Mouse (Mus musculus) limb, embryonic 15.5 days (tissue): ENCODE measurements around the gene Rnf126. TPM values are rescaled to one million over a fixed set of nuclear protein-coding genes. Genes with fewer than 3 reads are reported as not detected.

ENCODE experiments used
- ATAC-seq: fragments of 200-750 bp; cut with Nextera tagmentation; 2 replicates; pipeline ENCODE4 v1.8.0; 2017; ENCODE audit warnings: low read depth, moderate TSS enrichment; ENCODE audit not compliant: insufficient number of reproducible peaks, low FRiP score, low TSS enrichment
- H3K27ac ChIP-seq: fragments of 300-500 bp; sonication (generic); 2 replicates; pipeline ENCODE4 v1.5.1; 2015; ENCODE audit warnings: moderate library complexity, mild to moderate bottlenecking, inconsistent platforms
- H3K27me3 ChIP-seq: fragments of 300-500 bp; sonication (generic); 2 replicates; pipeline ENCODE4 v1.6.1; 2015; ENCODE audit warnings: inconsistent platforms
- H3K36me3 ChIP-seq: fragments of 300-500 bp; sonication (generic); 2 replicates; pipeline ENCODE4 v1.6.1; 2015; ENCODE audit warnings: inconsistent platforms
- H3K4me1 ChIP-seq: fragments of 300-500 bp; sonication (generic); 2 replicates; pipeline ENCODE4 v1.6.1; 2015; ENCODE audit warnings: inconsistent platforms
- H3K4me2 ChIP-seq: fragments of 300-500 bp; sonication (generic); 2 replicates; pipeline ENCODE4 v1.6.1; 2015; ENCODE audit warnings: mild to moderate bottlenecking, inconsistent platforms
- H3K4me3 ChIP-seq: fragments of 300-500 bp; sonication (generic); 2 replicates; pipeline ENCODE4 v1.5.1; 2015; ENCODE audit warnings: mild to moderate bottlenecking, inconsistent platforms
- H3K9ac ChIP-seq: fragments of 300-500 bp; sonication (generic); 2 replicates; pipeline ENCODE4 v1.6.1; 2015; ENCODE audit warnings: inconsistent platforms
- H3K9me3 ChIP-seq: fragments of 300-500 bp; sonication (generic); 2 replicates; pipeline ENCODE4 v1.6.1; 2016; ENCODE audit warnings: inconsistent platforms
- WGBS: fragments of 180-500 bp; shearing (Covaris S2); methylation state at CpG from one replicate; pipeline ENCODE4 v1.1.7; 2015; 5-methylcytosine and 5-hydroxymethylcytosine counted together
- polyA plus RNA-seq: library from polyadenylated mRNA; unstranded; fragments of >200 nt; fragmentation: Nextera tagmentation; extraction: Ambion mirVana; gene quantifications from 2 replicates; pipeline ENCODE4 v1.2.1, GENCODE M21; 2015

Gene Rnf126
- polyA plus RNA-seq, 1 experiment from 2014 or later = 93.2 TPM

DNA sequence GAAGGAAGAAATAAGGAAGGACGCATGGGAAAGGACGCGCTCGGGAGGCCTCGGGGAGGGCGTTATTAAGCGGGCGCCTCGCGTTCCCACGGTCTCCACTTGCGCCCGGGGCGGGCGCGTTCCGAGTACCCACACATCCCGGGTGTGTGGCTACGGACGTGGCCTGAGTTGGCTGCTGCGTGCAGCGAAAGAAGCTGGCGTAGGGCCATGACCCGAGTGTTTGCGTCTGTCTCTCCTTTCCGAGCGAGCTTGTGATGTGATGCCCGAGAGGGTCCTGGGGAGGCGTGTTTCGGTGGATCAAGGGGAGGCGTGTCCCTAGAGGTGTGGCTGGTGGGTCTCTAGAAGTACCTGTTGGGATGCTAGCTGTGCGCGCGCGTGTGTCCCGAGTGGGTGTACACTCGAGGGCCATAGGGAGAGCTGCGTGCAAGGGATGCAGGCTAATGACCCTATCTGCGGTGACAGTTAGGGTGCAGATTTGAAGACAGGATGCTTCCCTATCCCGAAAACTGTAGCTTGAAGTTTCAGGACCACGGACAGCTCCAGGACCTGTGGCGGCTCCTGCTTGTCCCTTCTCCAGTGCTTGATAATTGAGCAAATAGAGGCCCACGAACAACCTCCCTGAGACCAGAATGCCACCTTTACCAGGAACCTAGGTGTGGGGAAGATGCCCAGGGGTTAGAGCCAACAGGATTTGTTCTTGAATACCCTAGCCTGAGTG lies 49.0 kb downstream of the Rnf126 start:
- Histone ChIP-seq H3K4me2 (peak overlapping the region; percentile 97), H3K4me1 (peaks cover 18% of the 10 kb centered on the region), H3K27me3 (peaks cover 74% of the 10 kb centered on the region), H3K9me3 (no peaks in the 10 kb centered on the region), H3K36me3 (no peaks in the 10 kb centered on the region), H3K27ac (no peak overlapping the region), H3K4me3 (peak overlapping the region; percentile 54), H3K9ac (no peak overlapping the region)
- ATAC-seq = no peak
- WGBS = 5% methylated on average over 43 of the region's 43 CpGs

DNA sequence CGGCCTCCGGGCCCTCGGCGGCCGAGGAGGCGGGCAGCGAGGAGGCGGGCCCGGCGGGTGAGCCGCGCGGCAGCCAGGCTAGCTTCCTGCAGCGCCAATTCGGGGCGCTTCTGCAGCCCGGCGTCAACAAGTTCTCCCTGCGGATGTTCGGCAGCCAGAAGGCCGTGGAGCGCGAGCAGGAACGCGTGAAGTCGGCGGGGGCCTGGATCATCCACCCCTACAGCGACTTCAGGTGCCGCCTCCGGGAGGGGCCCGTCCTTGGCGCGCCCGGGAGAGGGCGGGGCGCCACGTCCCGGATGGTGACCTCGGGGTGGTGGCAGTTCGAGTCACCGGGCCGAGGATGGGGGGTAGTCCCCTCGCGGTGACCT lies 49.8 kb downstream of the Rnf126 start:
- H3K27ac ChIP-seq = no peak overlapping the region
- WGBS = 1% methylated on average over 37 of the region's 44 CpGs
- H3K4me1 ChIP-seq = peaks cover 18% of the 10 kb centered on the region
- no peak for ATAC-seq
- no peaks in the 10 kb centered on the region for H3K9me3 ChIP-seq
- peaks cover 72% of the 10 kb centered on the region for H3K27me3 ChIP-seq
- peak overlapping the region; percentile 54 for H3K4me3 ChIP-seq
- H3K9ac ChIP-seq = no peak overlapping the region
- H3K36me3 ChIP-seq = peaks cover 2% of the 10 kb centered on the region
- H3K4me2 ChIP-seq = peak overlapping the region; percentile 97

DNA sequence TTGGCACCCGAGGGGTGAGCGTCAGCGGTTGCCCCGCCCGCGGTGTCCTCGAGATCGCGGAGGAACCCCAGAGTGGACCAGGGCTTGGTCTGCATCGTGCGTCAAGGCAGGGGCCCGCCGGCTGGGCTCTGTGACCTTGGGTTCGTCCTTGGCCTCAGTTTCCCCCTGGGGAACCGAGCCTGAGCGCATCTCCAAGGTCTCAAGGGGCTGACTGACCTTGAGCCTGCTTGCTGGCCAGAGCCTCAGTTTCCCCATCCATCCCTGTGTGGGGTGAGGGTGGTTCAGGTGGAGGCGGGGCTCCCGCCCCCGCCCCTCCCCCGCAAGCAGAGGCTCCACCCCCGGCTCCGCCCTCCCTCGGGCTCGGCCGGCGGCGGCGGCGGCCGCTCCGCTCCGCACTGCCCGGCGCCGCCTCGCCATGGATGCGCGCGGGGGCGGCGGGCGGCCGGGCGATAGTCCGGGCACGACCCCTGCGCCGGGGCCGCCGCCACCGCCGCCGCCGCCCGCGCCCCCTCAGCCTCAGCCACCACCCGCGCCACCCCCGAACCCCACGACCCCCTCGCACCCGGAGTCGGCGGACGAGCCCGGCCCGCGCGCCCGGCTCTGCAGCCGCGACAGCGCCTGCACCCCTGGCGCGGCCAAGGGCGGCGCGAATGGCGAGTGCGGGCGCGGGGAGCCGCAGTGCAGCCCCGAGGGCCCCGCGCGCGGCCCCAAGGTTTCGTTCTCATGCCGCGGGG lies 50.3 kb downstream of the Rnf126 start, which contains the start of gene Hcn2:
Hcn2 (plus strand) TSS at position 381 of the 734 bp plus-strand sequence.
- Histone ChIP-seq H3K4me2 (peak within 1 kb of the TSS; percentile 97), H3K27me3 (peaks cover 70% of the 10 kb centered on the region), H3K9me3 (no peaks in the 10 kb centered on the region), H3K4me3 (peak within 1 kb of the TSS; percentile 54), H3K4me1 (peaks cover 18% of the 10 kb centered on the region), H3K9ac (no peak within 1 kb of the TSS), H3K27ac (no peak within 1 kb of the TSS), H3K36me3 (peaks cover 8% of the 10 kb centered on the region)
- WGBS = 3% methylated on average over 70 of the region's 91 CpGs
- ATAC-seq = no peak

DNA sequence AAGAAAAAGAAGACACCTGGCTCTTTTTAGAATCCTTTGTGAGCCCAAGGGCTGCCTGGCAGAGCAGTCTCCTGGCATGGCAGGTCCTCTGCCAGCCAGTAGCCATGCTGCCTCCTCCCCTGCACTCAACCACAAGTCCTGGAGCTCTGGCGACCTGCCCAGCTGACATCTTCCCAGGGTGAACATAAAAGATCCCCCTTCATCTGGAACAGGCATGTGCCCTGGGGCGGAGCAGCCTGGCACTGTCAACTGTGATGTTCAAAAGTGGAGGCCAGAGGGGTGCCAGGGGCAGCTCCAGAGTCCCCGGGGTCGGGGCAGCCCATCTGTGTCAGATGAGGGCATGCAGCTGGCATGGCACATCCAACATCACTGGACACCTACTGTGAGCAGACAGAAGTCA lies 51.8 kb downstream of the Rnf126 start:
- WGBS = 60% methylated on average over 4 of the region's 4 CpGs
- H3K27me3 ChIP-seq = peaks cover 67% of the 10 kb centered on the region
- no peak overlapping the region for H3K9ac ChIP-seq
- ATAC-seq = no peak
- H3K4me2 ChIP-seq = no peak overlapping the region
- peaks cover 22% of the 10 kb centered on the region for H3K36me3 ChIP-seq
- peaks cover 18% of the 10 kb centered on the region for H3K4me1 ChIP-seq
- H3K27ac ChIP-seq = no peak overlapping the region
- no peaks in the 10 kb centered on the region for H3K9me3 ChIP-seq
- no peak overlapping the region for H3K4me3 ChIP-seq

DNA sequence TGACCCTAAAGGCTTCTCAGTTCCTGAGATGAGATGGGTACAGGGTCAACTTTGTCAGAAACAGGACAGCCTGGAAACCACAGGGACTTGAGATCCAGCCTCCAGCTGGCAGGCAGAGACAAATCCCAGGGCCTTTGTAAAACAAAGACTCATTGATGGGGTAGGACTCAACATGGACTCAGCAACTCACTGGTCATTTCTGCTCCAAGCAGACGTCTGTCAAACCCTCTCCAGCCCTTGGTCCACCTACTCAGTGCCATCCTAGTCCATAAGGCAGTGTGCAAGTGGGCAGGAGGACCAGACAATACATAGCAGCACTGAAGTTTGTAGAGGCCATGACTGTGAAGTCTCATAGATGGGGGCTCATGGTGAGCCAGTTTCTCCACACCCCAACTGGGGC lies 53.6 kb downstream of the Rnf126 start:
- H3K27me3 ChIP-seq = peaks cover 50% of the 10 kb centered on the region
- 28% methylated on average over 1 of the region's 1 CpGs for WGBS
- H3K36me3 ChIP-seq = peaks cover 37% of the 10 kb centered on the region
- no peak for ATAC-seq
- no peak overlapping the region for H3K9ac ChIP-seq
- no peak overlapping the region for H3K27ac ChIP-seq
- peaks cover 22% of the 10 kb centered on the region for H3K4me1 ChIP-seq
- H3K4me3 ChIP-seq = no peak overlapping the region
- H3K4me2 ChIP-seq = no peak overlapping the region
- H3K9me3 ChIP-seq = no peaks in the 10 kb centered on the region

DNA sequence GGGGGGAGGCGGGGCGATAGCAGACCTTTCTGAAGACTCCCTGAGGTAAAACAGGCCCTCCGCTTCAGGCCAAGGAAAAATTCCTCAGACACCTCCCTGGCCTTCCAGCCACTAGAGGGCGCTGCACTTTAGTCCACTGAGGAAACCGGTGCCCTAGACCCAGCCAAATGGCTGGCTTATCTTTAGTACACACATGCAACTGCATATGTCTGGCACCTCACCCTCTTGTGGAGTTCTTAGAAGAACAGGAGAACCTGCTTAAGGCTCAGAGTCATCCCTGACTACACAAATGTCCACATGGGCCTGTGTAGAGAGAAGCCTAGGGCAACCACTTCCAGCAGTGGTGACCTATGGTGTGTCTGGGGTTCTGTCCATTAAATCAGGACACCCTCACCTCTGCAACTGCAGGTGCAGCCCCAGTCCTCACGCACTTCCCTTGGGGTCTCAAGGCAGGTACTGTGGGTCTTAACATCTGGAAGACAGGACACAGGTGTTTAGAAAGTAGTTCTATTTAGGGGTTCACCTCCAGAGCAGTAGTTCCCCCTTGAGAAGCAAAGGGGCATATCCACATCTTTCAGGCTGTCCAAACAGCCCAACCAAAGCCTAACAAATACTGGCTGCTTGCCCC lies 54.1 kb downstream of the Rnf126 start:
- Histone ChIP-seq H3K4me3 (no peak overlapping the region), H3K9ac (no peak overlapping the region), H3K27me3 (peaks cover 45% of the 10 kb centered on the region), H3K27ac (no peak overlapping the region), H3K36me3 (peaks cover 38% of the 10 kb centered on the region), H3K4me2 (no peak overlapping the region), H3K9me3 (no peaks in the 10 kb centered on the region), H3K4me1 (peaks cover 19% of the 10 kb centered on the region)
- WGBS = 25% methylated on average over 4 of the region's 6 CpGs
- ATAC-seq = no peak

DNA sequence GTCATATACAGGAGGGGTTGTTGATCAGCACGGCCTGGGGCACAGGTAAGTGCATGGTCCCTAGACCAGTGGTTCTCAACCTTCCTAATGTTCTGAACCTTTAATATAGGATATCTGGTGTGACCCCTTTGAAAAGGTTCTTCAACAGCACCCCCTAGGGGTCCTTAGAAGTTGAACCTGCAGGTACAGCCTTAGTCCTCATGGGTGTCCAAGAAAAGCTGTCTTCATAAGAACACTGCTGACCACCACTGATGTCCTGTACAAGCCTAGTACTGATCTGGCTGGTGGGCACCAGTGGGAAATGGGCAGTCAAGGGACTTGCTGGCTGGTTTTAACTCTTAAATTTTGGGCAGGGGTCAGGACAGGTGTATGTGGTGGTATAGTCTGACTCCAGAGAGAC lies 54.7 kb downstream of the Rnf126 start:
- WGBS = 88% methylated on average over 1 of the region's 1 CpGs
- H3K9me3 ChIP-seq = no peaks in the 10 kb centered on the region
- H3K36me3 ChIP-seq = peaks cover 43% of the 10 kb centered on the region
- no peak overlapping the region for H3K9ac ChIP-seq
- ATAC-seq = no peak
- no peak overlapping the region for H3K4me2 ChIP-seq
- no peak overlapping the region for H3K27ac ChIP-seq
- H3K4me3 ChIP-seq = no peak overlapping the region
- peaks cover 39% of the 10 kb centered on the region for H3K27me3 ChIP-seq
- H3K4me1 ChIP-seq = peaks cover 17% of the 10 kb centered on the region

DNA sequence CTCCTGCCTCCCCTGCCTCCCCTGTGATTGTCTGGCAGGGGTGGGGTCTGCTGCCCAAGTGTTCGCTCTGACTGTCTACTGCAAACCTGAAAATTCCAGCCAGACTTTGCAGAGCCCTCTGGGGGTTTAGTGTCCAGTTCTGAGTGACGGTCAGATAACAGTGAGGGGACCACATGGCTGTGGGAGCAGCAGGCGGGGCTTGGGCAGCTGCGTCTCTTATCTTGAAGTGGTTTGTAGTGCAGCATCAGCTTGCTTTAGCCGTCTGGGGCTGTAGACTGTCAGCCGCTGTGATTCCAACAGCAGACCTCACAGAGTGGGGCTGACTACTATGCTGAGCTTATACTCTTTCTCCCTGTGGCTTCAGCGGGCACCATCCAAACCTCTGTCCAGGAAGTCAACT lies 57.4 kb downstream of the Rnf126 start:
- 83% methylated on average over 7 of the region's 7 CpGs for WGBS
- no peak overlapping the region for H3K4me2 ChIP-seq
- peaks cover 12% of the 10 kb centered on the region for H3K27me3 ChIP-seq
- H3K9me3 ChIP-seq = no peaks in the 10 kb centered on the region
- ATAC-seq = no peak
- H3K27ac ChIP-seq = no peak overlapping the region
- H3K9ac ChIP-seq = no peak overlapping the region
- peaks cover 29% of the 10 kb centered on the region for H3K4me1 ChIP-seq
- H3K36me3 ChIP-seq = peaks cover 47% of the 10 kb centered on the region
- H3K4me3 ChIP-seq = no peak overlapping the region

DNA sequence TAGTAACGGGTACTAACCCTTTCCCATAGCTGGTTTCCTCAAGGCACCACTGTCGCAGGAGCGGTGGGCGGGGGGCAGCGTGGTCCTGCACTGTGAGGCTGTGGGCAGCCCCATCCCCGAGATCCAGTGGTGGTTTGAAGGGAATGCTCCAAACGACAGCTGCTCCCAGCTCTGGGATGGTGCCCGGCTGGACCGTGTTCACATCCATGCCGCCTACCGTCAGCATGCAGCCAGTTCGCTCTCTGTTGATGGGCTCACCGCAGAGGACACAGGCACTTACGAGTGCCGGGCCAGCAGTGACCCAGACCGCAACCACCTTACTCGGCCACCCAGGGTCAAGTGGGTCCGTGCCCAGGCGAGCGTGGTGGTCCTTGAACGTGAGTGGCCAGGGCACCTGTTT lies 58.1 kb downstream of the Rnf126 start:
- peaks cover 47% of the 10 kb centered on the region for H3K36me3 ChIP-seq
- no peak overlapping the region for H3K27ac ChIP-seq
- no peaks in the 10 kb centered on the region for H3K9me3 ChIP-seq
- peaks cover 5% of the 10 kb centered on the region; the same call in 1 of the 2 replicates for H3K27me3 ChIP-seq
- H3K4me2 ChIP-seq = no peak overlapping the region
- ATAC-seq = no peak
- H3K4me1 ChIP-seq = peaks cover 29% of the 10 kb centered on the region
- no peak overlapping the region for H3K9ac ChIP-seq
- H3K4me3 ChIP-seq = no peak overlapping the region
- WGBS = 86% methylated on average over 21 of the region's 21 CpGs

Other genes starting within 250 kb of the Rnf126 start
- gene Plpp2, start 233.2 kb downstream of the Rnf126 start, polyA plus RNA-seq = 25.5 and 28.3 TPM in 2 replicates
- 65.5 and 66.4 TPM in 2 replicates for gene Mier2, start 211.8 kb downstream of the Rnf126 start, polyA plus RNA-seq
- not detected in 2 replicates for gene Theg, start 179.6 kb downstream of the Rnf126 start, polyA plus RNA-seq
- not detected in 2 replicates for gene C2cd4c, start 152.9 kb downstream of the Rnf126 start, polyA plus RNA-seq
- 7.8 and 10.1 TPM in 2 replicates for gene Shc2, start 129.0 kb downstream of the Rnf126 start, polyA plus RNA-seq
- 0.12 TPM in 1 of 2 replicates, not detected in the other for gene Odf3l2, start 121.2 kb downstream of the Rnf126 start, polyA plus RNA-seq
- 5.4 and 5.8 TPM in 2 replicates for gene Madcam1, start 102.4 kb downstream of the Rnf126 start, polyA plus RNA-seq
- gene Tpgs1, start 97.6 kb downstream of the Rnf126 start, polyA plus RNA-seq = 54.6 and 58.9 TPM in 2 replicates
- 100 and 110 TPM in 2 replicates for gene Cdc34, start 84.8 kb downstream of the Rnf126 start, polyA plus RNA-seq
- gene Gzmm, start 77.9 kb downstream of the Rnf126 start, polyA plus RNA-seq = 0.86 and 1.3 TPM in 2 replicates
- gene Bsg, start 62.5 kb downstream of the Rnf126 start, polyA plus RNA-seq = 910 and 960 TPM in 2 replicates
- gene Hcn2, start 50.3 kb downstream of the Rnf126 start, polyA plus RNA-seq = 0.08 TPM in 1 of 2 replicates, not detected in the other
- 35.8 and 41.5 TPM in 2 replicates for gene Polrmt, start 20.4 kb downstream of the Rnf126 start, polyA plus RNA-seq
- gene Fgf22, start 11.9 kb downstream of the Rnf126 start, polyA plus RNA-seq = 0.95 and 2.2 TPM in 2 replicates
- gene Fstl3, start 10.3 kb upstream of the Rnf126 start, polyA plus RNA-seq = 21.2 and 22.2 TPM in 2 replicates
- gene Prss57, start 24.0 kb upstream of the Rnf126 start, polyA plus RNA-seq = 0.10 and 0.12 TPM in 2 replicates
- gene Palm, start 26.6 kb upstream of the Rnf126 start, polyA plus RNA-seq = 79.9 and 84.8 TPM in 2 replicates
- gene Misp, start 54.0 kb upstream of the Rnf126 start, polyA plus RNA-seq = 0.56 and 1.6 TPM in 2 replicates
- 301 and 303 TPM in 2 replicates for gene Ptbp1, start 87.5 kb upstream of the Rnf126 start, polyA plus RNA-seq
- 3.7 and 5.1 TPM in 2 replicates for gene Prtn3, start 107.5 kb upstream of the Rnf126 start, polyA plus RNA-seq
- 53.0 and 60.1 TPM in 2 replicates for gene Plppr3, start 107.7 kb upstream of the Rnf126 start, polyA plus RNA-seq
- 0.36 and 0.40 TPM in 2 replicates for gene Elane, start 119.3 kb upstream of the Rnf126 start, polyA plus RNA-seq
- 0.27 TPM in 1 of 2 replicates, not detected in the other for gene Cfd, start 123.9 kb upstream of the Rnf126 start, polyA plus RNA-seq
- gene Med16, start 142.0 kb upstream of the Rnf126 start, polyA plus RNA-seq = 35.4 and 37.7 TPM in 2 replicates
- gene Gm26602, start 143.9 kb upstream of the Rnf126 start, polyA plus RNA-seq = not detected in 2 replicates
- gene Kiss1r, start 150.0 kb upstream of the Rnf126 start, polyA plus RNA-seq = 1.0 and 1.2 TPM in 2 replicates
- gene R3hdm4, start 154.3 kb upstream of the Rnf126 start, polyA plus RNA-seq = 159 and 161 TPM in 2 replicates
- gene Arid3a, start 160.1 kb upstream of the Rnf126 start, polyA plus RNA-seq = 5.7 and 7.4 TPM in 2 replicates
- 81.7 and 83.6 TPM in 2 replicates for gene Wdr18, start 193.2 kb upstream of the Rnf126 start, polyA plus RNA-seq
- gene Grin3b, start 203.8 kb upstream of the Rnf126 start, polyA plus RNA-seq = 0.40 and 0.64 TPM in 2 replicates
- gene Tmem259, start 217.4 kb upstream of the Rnf126 start, polyA plus RNA-seq = 19.3 and 20.1 TPM in 2 replicates
- 264 and 270 TPM in 2 replicates for gene Cnn2, start 221.6 kb upstream of the Rnf126 start, polyA plus RNA-seq
- 3.3 and 3.4 TPM in 2 replicates for gene Abca7, start 229.5 kb upstream of the Rnf126 start, polyA plus RNA-seq
- 5.3 and 6.4 TPM in 2 replicates for gene Arhgap45, start 249.7 kb upstream of the Rnf126 start, polyA plus RNA-seq